Mouse (Mus musculus): Measurements from ENCODE around the gene Clec12b.

DNA sequence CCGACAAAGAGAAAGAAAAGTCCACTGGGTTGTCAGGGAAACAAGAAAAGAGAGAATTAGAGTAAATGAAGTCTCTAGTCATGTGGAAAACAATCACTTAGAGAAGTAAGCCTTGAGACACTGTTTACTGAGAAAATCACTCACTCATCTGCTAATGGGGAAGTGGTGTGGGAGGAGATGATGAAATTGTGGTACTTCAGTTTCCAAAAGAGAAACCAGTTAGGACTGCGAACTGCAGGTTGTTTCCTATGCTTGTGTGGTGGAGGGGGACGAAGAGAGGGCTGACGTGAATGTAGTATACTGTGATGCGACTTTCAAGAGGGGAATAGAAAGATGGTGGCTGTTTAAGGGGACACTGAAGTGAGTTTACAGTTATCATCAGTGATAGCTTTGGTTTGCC, 48.6 kb upstream of the Clec12b start:
- TF ChIP-seq CTCF (IDR thresholded peaks at IDR 0.05; ENCODE audit: control insufficient read depth, insufficient read depth, insufficient replicate concordance, low read depth, low read length) (no peak), POLR2A (IDR thresholded peaks at IDR 0.05; ENCODE audit: control insufficient read depth, low read depth, low read length) (no peak)

Measured in testis, adult 2 months (tissue).